Mouse (Mus musculus): Measurements from ENCODE around the gene Otulin.

Otulin gene

GRCm38 (mm10) chr15:27665392-27665911, 35.0 kb upstream of the Otulin start:
- no peak for TF ChIP-seq GATA4 (IDR thresholded peaks at IDR 0.05; ENCODE audit: insufficient replicate concordance, low read length)

- no peak for TF ChIP-seq GATA4 (IDR thresholded peaks at IDR 0.05; ENCODE audit: insufficient replicate concordance, low read length)
Observed at GRCm38 (mm10) chr15:27664126-27664525, 33.6 kb upstream of the Otulin start.

GRCm38 (mm10) chr15:27662699-27663098, 32.2 kb upstream of the Otulin start:
- TF ChIP-seq GATA4 (IDR thresholded peaks at IDR 0.05; ENCODE audit: insufficient replicate concordance, low read length) = no peak

- TF ChIP-seq GATA4 (IDR thresholded peaks at IDR 0.05; ENCODE audit: insufficient replicate concordance, low read length) = no peak
Observed at GRCm38 (mm10) chr15:27661696-27662095, 31.2 kb upstream of the Otulin start.

GRCm38 (mm10) chr15:27659592-27660244, 29.2 kb upstream of the Otulin start:
- TF ChIP-seq GATA4 (IDR thresholded peaks at IDR 0.05; ENCODE audit: insufficient replicate concordance, low read length) = no peak

- TF ChIP-seq GATA4 (IDR thresholded peaks at IDR 0.05; ENCODE audit: insufficient replicate concordance, low read length) = no peak
Observed at GRCm38 (mm10) chr15:27659143-27659542, 28.6 kb upstream of the Otulin start.

GRCm38 (mm10) chr15:27658356-27658755, 27.9 kb upstream of the Otulin start:
- TF ChIP-seq GATA4 (IDR thresholded peaks at IDR 0.05; ENCODE audit: insufficient replicate concordance, low read length) = no peak

- no peak for TF ChIP-seq GATA4 (IDR thresholded peaks at IDR 0.05; ENCODE audit: insufficient replicate concordance, low read length)
Observed at GRCm38 (mm10) chr15:27657866-27658265, 27.4 kb upstream of the Otulin start.

- TF ChIP-seq GATA4 (IDR thresholded peaks at IDR 0.05; ENCODE audit: insufficient replicate concordance, low read length) = no peak
Observed at GRCm38 (mm10) chr15:27656626-27657025, 26.1 kb upstream of the Otulin start.

- no peak for TF ChIP-seq GATA4 (IDR thresholded peaks at IDR 0.05; ENCODE audit: insufficient replicate concordance, low read length)
Observed at GRCm38 (mm10) chr15:27655015-27655414, 24.5 kb upstream of the Otulin start.

- TF ChIP-seq GATA4 (IDR thresholded peaks at IDR 0.05; ENCODE audit: insufficient replicate concordance, low read length) = no peak
Observed at GRCm38 (mm10) chr15:27647686-27648085, 17.2 kb upstream of the Otulin start.

GRCm38 (mm10) chr15:27646665-27647064, 16.2 kb upstream of the Otulin start:
- no peak for TF ChIP-seq GATA4 (IDR thresholded peaks at IDR 0.05; ENCODE audit: insufficient replicate concordance, low read length)

GRCm38 (mm10) chr15:27645250-27645649, 14.8 kb upstream of the Otulin start:
- no peak for TF ChIP-seq GATA4 (IDR thresholded peaks at IDR 0.05; ENCODE audit: insufficient replicate concordance, low read length)

GRCm38 (mm10) chr15:27642895-27643294, 12.4 kb upstream of the Otulin start:
- no peak for TF ChIP-seq GATA4 (IDR thresholded peaks at IDR 0.05; ENCODE audit: insufficient replicate concordance, low read length)

GRCm38 (mm10) chr15:27641171-27641570, 10.7 kb upstream of the Otulin start:
- no peak for TF ChIP-seq GATA4 (IDR thresholded peaks at IDR 0.05; ENCODE audit: insufficient replicate concordance, low read length)

- no peak for TF ChIP-seq GATA4 (IDR thresholded peaks at IDR 0.05; ENCODE audit: insufficient replicate concordance, low read length)
Observed at GRCm38 (mm10) chr15:27633941-27634900, 3.7 kb upstream of the Otulin start.

All from liver, adult (tissue).